Mouse (Mus musculus): ENCODE measurements around the gene Ttc26.

Ttc26 gene

GRCm38 (mm10) chr6:38381129-38381771 lies at the start of gene Ttc26:
Ttc26 (plus strand) TSS chr6:38381469.
- in situ Hi-C loops (cut with MboI; ENCODE audit: low pct_unique_long_range_greater_than_20kb in 1 of 2, low sequenced_read_pairs in 2 of 2, unreplicated experiment in 1 of 2) = no loop called here

- in situ Hi-C loops (cut with MboI; ENCODE audit: low pct_unique_long_range_greater_than_20kb in 1 of 2, low sequenced_read_pairs in 2 of 2, unreplicated experiment in 1 of 2) = no loop called here
Measured at GRCm38 (mm10) chr6:38335264-38335663, 46.0 kb upstream of the Ttc26 start.

GRCm38 (mm10) chr6:38337166-38337705 lies 44.0 kb upstream of the Ttc26 start:
- in situ Hi-C loops (cut with MboI; ENCODE audit: low pct_unique_long_range_greater_than_20kb in 1 of 2, low sequenced_read_pairs in 2 of 2, unreplicated experiment in 1 of 2) = no loop called here

GRCm38 (mm10) chr6:38337951-38338350 lies 43.3 kb upstream of the Ttc26 start:
- in situ Hi-C loops (cut with MboI; ENCODE audit: low pct_unique_long_range_greater_than_20kb in 1 of 2, low sequenced_read_pairs in 2 of 2, unreplicated experiment in 1 of 2) = no loop called here

- in situ Hi-C loops (cut with MboI; ENCODE audit: low pct_unique_long_range_greater_than_20kb in 1 of 2, low sequenced_read_pairs in 2 of 2, unreplicated experiment in 1 of 2) = no loop called here
Measured at GRCm38 (mm10) chr6:38339078-38339477, 42.2 kb upstream of the Ttc26 start.

GRCm38 (mm10) chr6:38341751-38342665 lies 39.3 kb upstream of the Ttc26 start:
- in situ Hi-C loops (cut with MboI; ENCODE audit: low pct_unique_long_range_greater_than_20kb in 1 of 2, low sequenced_read_pairs in 2 of 2, unreplicated experiment in 1 of 2) = no loop called here

- in situ Hi-C loops (cut with MboI; ENCODE audit: low pct_unique_long_range_greater_than_20kb in 1 of 2, low sequenced_read_pairs in 2 of 2, unreplicated experiment in 1 of 2) = no loop called here
Measured at GRCm38 (mm10) chr6:38342666-38342992, 38.6 kb upstream of the Ttc26 start.

GRCm38 (mm10) chr6:38343581-38343980 lies 37.7 kb upstream of the Ttc26 start:
- in situ Hi-C loops (cut with MboI; ENCODE audit: low pct_unique_long_range_greater_than_20kb in 1 of 2, low sequenced_read_pairs in 2 of 2, unreplicated experiment in 1 of 2) = no loop called here

GRCm38 (mm10) chr6:38344006-38344670 lies 37.1 kb upstream of the Ttc26 start:
- in situ Hi-C loops (cut with MboI; ENCODE audit: low pct_unique_long_range_greater_than_20kb in 1 of 2, low sequenced_read_pairs in 2 of 2, unreplicated experiment in 1 of 2) = no loop called here

GRCm38 (mm10) chr6:38345796-38346195 lies 35.5 kb upstream of the Ttc26 start:
- in situ Hi-C loops (cut with MboI; ENCODE audit: low pct_unique_long_range_greater_than_20kb in 1 of 2, low sequenced_read_pairs in 2 of 2, unreplicated experiment in 1 of 2) = no loop called here

GRCm38 (mm10) chr6:38347875-38348274 lies 33.4 kb upstream of the Ttc26 start:
- in situ Hi-C loops (cut with MboI; ENCODE audit: low pct_unique_long_range_greater_than_20kb in 1 of 2, low sequenced_read_pairs in 2 of 2, unreplicated experiment in 1 of 2) = no loop called here

GRCm38 (mm10) chr6:38348811-38349453 lies 32.3 kb upstream of the Ttc26 start:
- in situ Hi-C loops (cut with MboI; ENCODE audit: low pct_unique_long_range_greater_than_20kb in 1 of 2, low sequenced_read_pairs in 2 of 2, unreplicated experiment in 1 of 2) = no loop called here

GRCm38 (mm10) chr6:38349806-38350205 lies 31.5 kb upstream of the Ttc26 start:
- in situ Hi-C loops (cut with MboI; ENCODE audit: low pct_unique_long_range_greater_than_20kb in 1 of 2, low sequenced_read_pairs in 2 of 2, unreplicated experiment in 1 of 2) = no loop called here

GRCm38 (mm10) chr6:38351930-38352329 lies 29.3 kb upstream of the Ttc26 start:
- in situ Hi-C loops (cut with MboI; ENCODE audit: low pct_unique_long_range_greater_than_20kb in 1 of 2, low sequenced_read_pairs in 2 of 2, unreplicated experiment in 1 of 2) = no loop called here

GRCm38 (mm10) chr6:38352451-38352850 lies 28.8 kb upstream of the Ttc26 start:
- in situ Hi-C loops (cut with MboI; ENCODE audit: low pct_unique_long_range_greater_than_20kb in 1 of 2, low sequenced_read_pairs in 2 of 2, unreplicated experiment in 1 of 2) = no loop called here

GRCm38 (mm10) chr6:38353181-38353580 lies 28.1 kb upstream of the Ttc26 start:
- in situ Hi-C loops (cut with MboI; ENCODE audit: low pct_unique_long_range_greater_than_20kb in 1 of 2, low sequenced_read_pairs in 2 of 2, unreplicated experiment in 1 of 2) = no loop called here

- in situ Hi-C loops (cut with MboI; ENCODE audit: low pct_unique_long_range_greater_than_20kb in 1 of 2, low sequenced_read_pairs in 2 of 2, unreplicated experiment in 1 of 2) = no loop called here
Measured at GRCm38 (mm10) chr6:38353811-38354722, 27.2 kb upstream of the Ttc26 start, which contains the start of gene Zc3hav1. Zc3hav1 (minus strand) TSS chr6:38354603.

Measured in mouse embryonic stem cell (cell line).